Mouse (Mus musculus) heart, embryonic 14.5 days (tissue): Measurements from ENCODE around the gene Adprhl1. TPM values are rescaled to one million over a fixed set of nuclear protein-coding genes. Genes with fewer than 3 reads are reported as not detected.

Source experiments
- ATAC-seq: fragments of 200-750 bp; cut with Nextera tagmentation; 2 replicates; pipeline ENCODE4 v1.8.0; 2017; ENCODE audit warnings: low read depth, moderate TSS enrichment; ENCODE audit not compliant: insufficient number of reproducible peaks, insufficient read depth, low FRiP score
- H3K27ac ChIP-seq, 2 experiments: fragments of 200-500 bp in 1 of 2; fragments of 300-500 bp in 1 of 2; sonication (generic) in 1 of 2; replicated peaks in 1 of 2; 2 replicates each; pipeline ENCODE4 v1.5.1; 2012 to 2014; ENCODE audit warnings: low read depth in 2 of 2, low read length in 2 of 2, control low read depth in 1 of 2, mild to moderate bottlenecking in 1 of 2, mixed read lengths in 1 of 2; ENCODE audit not compliant: control insufficient read depth in 1 of 2, insufficient read depth in 1 of 2
- H3K27me3 ChIP-seq: fragments of 300-500 bp; sonication (generic); 2 replicates; pipeline ENCODE4 v1.6.1; 2014; ENCODE audit warnings: mild to moderate bottlenecking, low read length, control low read depth; ENCODE audit not compliant: control insufficient read depth, insufficient read depth
- H3K36me3 ChIP-seq: fragments of 300-500 bp; sonication (generic); 2 replicates; pipeline ENCODE4 v1.6.1; 2014; ENCODE audit warnings: mild to moderate bottlenecking, control low read depth, low read length, mixed read lengths; ENCODE audit not compliant: control insufficient read depth, insufficient read depth
- H3K4me1 ChIP-seq, 2 experiments: fragments of 200-500 bp in 1 of 2; fragments of 300-500 bp in 1 of 2; sonication (generic) in 1 of 2; 2 replicates each; pipeline ENCODE4 v1.6.1; 2012 to 2014; ENCODE audit warnings: low read length in 2 of 2, control low read depth in 1 of 2, mixed read lengths in 1 of 2; ENCODE audit not compliant: control insufficient read depth in 2 of 2, insufficient read depth in 2 of 2
- H3K4me2 ChIP-seq: fragments of 300-500 bp; sonication (generic); 2 replicates; pipeline ENCODE4 v1.6.1; 2014; ENCODE audit warnings: mild to moderate bottlenecking, low read length
- H3K4me3 ChIP-seq, 2 experiments: fragments of 200-500 bp in 1 of 2; fragments of 300-500 bp in 1 of 2; sonication (generic) in 1 of 2; 2 replicates each; pipeline ENCODE4 v1.5.1; 2012 to 2014; ENCODE audit warnings: low read length in 2 of 2, mild to moderate bottlenecking in 2 of 2, control low read depth in 1 of 2, low read depth in 1 of 2, moderate library complexity in 1 of 2; ENCODE audit not compliant: control insufficient read depth in 1 of 2, insufficient read depth in 1 of 2
- H3K9ac ChIP-seq: fragments of 300-500 bp; sonication (generic); 2 replicates; pipeline ENCODE4 v1.6.1; 2014; ENCODE audit warnings: mild to moderate bottlenecking, low read length
- H3K9me3 ChIP-seq: fragments of 300-500 bp; sonication (generic); 2 replicates; pipeline ENCODE4 v1.6.1; 2016; ENCODE audit warnings: low read length, control low read depth; ENCODE audit not compliant: control insufficient read depth
- WGBS: fragments of 180-500 bp; shearing (Covaris S2); extraction: QIAGEN DNeasy Blood & Tissue Kit; methylation state at CpG from one replicate; pipeline ENCODE4 v1.1.7; 2014; 5-methylcytosine and 5-hydroxymethylcytosine counted together
- polyA plus RNA-seq: library from polyadenylated mRNA; unstranded; fragments of >200 nt; fragmentation: Nextera tagmentation; extraction: Ambion mirVana; gene quantifications from 2 replicates; pipeline ENCODE4 v1.2.1, GENCODE M21; 2014

Adprhl1 gene
- polyA plus RNA-seq, 1 experiment from 2014 or later: 239 TPM

DNA sequence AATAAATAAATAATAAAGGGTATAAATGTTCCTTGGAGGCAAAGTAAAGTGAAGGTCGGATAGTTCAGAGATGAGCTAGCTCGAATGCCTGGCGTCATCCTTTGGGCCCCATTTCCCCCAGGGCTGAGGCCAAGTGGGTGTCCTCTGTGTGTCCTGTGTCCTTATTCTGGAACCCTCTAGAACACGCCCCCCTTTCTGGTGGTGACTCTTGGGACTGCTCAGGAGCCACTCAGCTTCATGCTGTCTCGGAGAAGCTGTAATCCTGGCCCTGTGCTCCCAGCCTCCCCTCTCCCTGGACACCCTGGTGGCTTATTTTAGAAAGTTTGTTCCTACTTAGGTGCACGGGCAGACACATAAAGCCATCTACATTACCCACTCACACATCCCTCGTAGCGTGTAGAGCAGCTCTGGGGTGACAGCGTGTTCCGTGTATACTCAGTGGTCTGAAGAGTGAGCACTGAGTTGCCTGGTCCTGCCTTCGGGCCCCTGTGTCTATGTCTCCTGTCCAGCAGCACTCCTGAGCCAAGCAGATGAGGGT, 9.6 kb downstream of the Adprhl1 start:
- H3K9me3 ChIP-seq: no peaks in the 10 kb centered on the region
- peak overlapping the region; percentile 12 to 76 for H3K27ac ChIP-seq
- 60% methylated on average over 11 of the region's 11 CpGs for WGBS
- peaks cover 97% of the 10 kb centered on the region for H3K36me3 ChIP-seq
- H3K4me2 ChIP-seq: no peak overlapping the region
- peak overlapping the region; percentile 39; the same call in 1 of the 2 replicates for H3K9ac ChIP-seq
- no peak for ATAC-seq
- peaks cover 12 to 14% of the 10 kb centered on the region in 2 experiments for H3K4me1 ChIP-seq
- no peaks in the 10 kb centered on the region for H3K27me3 ChIP-seq
- no peak overlapping the region for H3K4me3 ChIP-seq

- peak overlapping the region; percentile 69 to 76 for H3K27ac ChIP-seq
- no peak overlapping the region for H3K4me3 ChIP-seq
- ATAC-seq: peak; percentile 61
- no peaks in the 10 kb centered on the region for H3K9me3 ChIP-seq
- peaks cover 97% of the 10 kb centered on the region for H3K36me3 ChIP-seq
- H3K4me2 ChIP-seq: no peak overlapping the region
- H3K9ac ChIP-seq: peak overlapping the region; percentile 38; the same call in 1 of the 2 replicates
- WGBS: 49% methylated on average over 10 of the region's 10 CpGs
- peaks cover 12% of the 10 kb centered on the region in 2 experiments for H3K4me1 ChIP-seq
- no peaks in the 10 kb centered on the region for H3K27me3 ChIP-seq
Measured at GRCm38 (mm10) chr8:13242985-13243870, 10.7 kb downstream of the Adprhl1 start.

DNA sequence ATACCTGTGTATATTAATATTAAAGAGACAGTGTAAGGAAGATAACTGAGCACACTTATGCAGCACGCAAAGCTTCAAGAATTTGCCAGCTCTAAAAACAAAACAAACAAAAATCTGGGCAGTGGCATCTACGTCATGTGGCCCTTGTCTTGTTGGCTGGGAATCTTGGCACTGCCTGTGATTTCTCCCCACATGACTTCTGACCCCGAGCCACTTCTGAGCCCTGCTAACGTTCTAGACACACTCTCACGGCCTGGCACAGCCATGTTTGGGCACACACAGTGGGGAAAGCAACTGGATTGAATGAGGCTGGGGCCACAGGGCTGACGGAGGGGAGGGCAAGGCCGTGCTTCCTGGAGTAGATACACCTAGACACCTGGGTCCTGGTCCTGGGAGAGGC, 13.3 kb downstream of the Adprhl1 start:
- H3K9ac ChIP-seq: 0 out of 2 replicates have a peak overlapping the region, but pooled peaks have one; percentile 8
- peaks cover 12% of the 10 kb centered on the region in 2 experiments for H3K4me1 ChIP-seq
- ATAC-seq: no peak
- 66% methylated on average over 7 of the region's 7 CpGs for WGBS
- H3K4me3 ChIP-seq: no peak overlapping the region
- no peaks in the 10 kb centered on the region for H3K27me3 ChIP-seq
- no peaks in the 10 kb centered on the region for H3K9me3 ChIP-seq
- H3K36me3 ChIP-seq: peaks cover 82% of the 10 kb centered on the region
- H3K4me2 ChIP-seq: no peak overlapping the region
- 0 out of 4 replicates have a peak overlapping the region, but pooled peaks have one; percentile 10 to 26 for H3K27ac ChIP-seq

- H3K4me2 ChIP-seq: no peak overlapping the region
- ATAC-seq: no peak
- 90% methylated on average over 9 of the region's 9 CpGs for WGBS
- no peak overlapping the region for H3K9ac ChIP-seq
- H3K9me3 ChIP-seq: no peaks in the 10 kb centered on the region
- no peak overlapping the region for H3K27ac ChIP-seq
- H3K4me3 ChIP-seq: no peak overlapping the region
- H3K36me3 ChIP-seq: peaks cover 82% of the 10 kb centered on the region
- H3K4me1 ChIP-seq: peaks cover 12% of the 10 kb centered on the region in 2 experiments
- H3K27me3 ChIP-seq: no peaks in the 10 kb centered on the region
Measured at GRCm38 (mm10) chr8:13240055-13240454, 13.9 kb downstream of the Adprhl1 start.

DNA sequence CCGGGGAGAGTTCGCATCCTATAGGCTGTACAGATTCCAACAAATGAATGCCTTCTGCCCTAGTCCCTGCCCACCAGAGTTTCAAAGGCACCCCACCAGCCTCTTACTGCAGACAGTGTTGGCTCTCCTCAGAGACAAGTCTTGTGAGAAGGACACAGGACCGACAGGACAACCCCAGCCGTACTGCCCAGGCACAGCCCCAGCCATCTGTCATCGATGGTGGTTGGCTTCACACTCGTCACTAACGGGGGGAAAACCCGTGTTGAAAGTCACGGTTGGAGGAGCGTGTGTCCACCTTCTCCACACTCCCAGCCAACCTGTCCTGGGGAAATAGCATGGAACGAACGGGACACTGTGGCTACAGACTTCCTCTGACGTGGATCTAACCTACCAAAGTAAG, 19.2 kb downstream of the Adprhl1 start:
- no peaks in the 10 kb centered on the region for H3K27me3 ChIP-seq
- no peak overlapping the region for H3K4me2 ChIP-seq
- no peak overlapping the region for H3K4me3 ChIP-seq
- no peak for ATAC-seq
- peaks cover 65% of the 10 kb centered on the region for H3K36me3 ChIP-seq
- H3K9me3 ChIP-seq: no peaks in the 10 kb centered on the region
- H3K9ac ChIP-seq: no peak overlapping the region
- no peak overlapping the region for H3K27ac ChIP-seq
- H3K4me1 ChIP-seq: peaks cover 10 to 12% of the 10 kb centered on the region in 2 experiments
- WGBS: 82% methylated on average over 13 of the region's 13 CpGs

DNA sequence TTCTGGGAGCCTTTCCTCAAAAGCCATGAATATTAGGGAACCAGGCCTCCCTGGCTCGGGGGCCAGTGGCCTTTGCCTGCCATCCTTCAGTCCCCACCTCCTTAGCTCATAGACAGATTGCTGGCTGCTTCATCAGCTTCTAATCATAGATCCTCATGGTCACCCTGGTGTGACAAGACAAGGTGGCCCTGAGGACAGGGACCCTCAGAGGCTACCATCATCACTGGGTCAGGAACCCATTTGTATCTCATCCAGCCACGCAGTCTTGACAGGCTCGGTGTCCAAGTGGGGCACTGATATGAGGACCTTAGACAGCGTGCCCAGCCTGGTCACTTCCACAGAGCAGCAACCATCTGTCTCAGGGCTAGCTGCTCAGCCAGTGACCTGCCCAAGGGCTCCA, 23.5 kb downstream of the Adprhl1 start:
- WGBS: 43% methylated on average over 4 of the region's 4 CpGs
- Histone ChIP-seq H3K4me1 (peaks cover 48 to 50% of the 10 kb centered on the region in 2 experiments), H3K4me3 (no peak overlapping the region), H3K9me3 (no peaks in the 10 kb centered on the region), H3K27me3 (no peaks in the 10 kb centered on the region), H3K36me3 (peaks cover 40% of the 10 kb centered on the region), H3K9ac (peak overlapping the region; percentile 27), H3K4me2 (no peak overlapping the region), H3K27ac (peak overlapping the region; percentile 24 to 86; a peak in 3 of 4 replicates)
- ATAC-seq: no peak

GRCm38 (mm10) chr8:13229802-13230201, 24.2 kb downstream of the Adprhl1 start:
- no peak for ATAC-seq
- Histone ChIP-seq H3K4me1 (peaks cover 48 to 52% of the 10 kb centered on the region in 2 experiments), H3K4me2 (no peak overlapping the region), H3K9me3 (no peaks in the 10 kb centered on the region), H3K27ac (peak overlapping the region; percentile 6 to 86; a peak in 3 of 4 replicates), H3K9ac (peak overlapping the region; percentile 53; the same call in 1 of the 2 replicates), H3K4me3 (no peak overlapping the region), H3K27me3 (no peaks in the 10 kb centered on the region), H3K36me3 (peaks cover 39% of the 10 kb centered on the region)
- WGBS: 43% methylated on average over 12 of the region's 12 CpGs
